Mouse (Mus musculus): ENCODE data around the gene Btbd6. TPM values are rescaled to one million over a fixed set of nuclear protein-coding genes. Genes with fewer than 3 reads are reported as not detected.

The Btbd6 gene
- polyA plus RNA-seq, 1 experiment from 2014 or later = 27.9 TPM

DNA sequence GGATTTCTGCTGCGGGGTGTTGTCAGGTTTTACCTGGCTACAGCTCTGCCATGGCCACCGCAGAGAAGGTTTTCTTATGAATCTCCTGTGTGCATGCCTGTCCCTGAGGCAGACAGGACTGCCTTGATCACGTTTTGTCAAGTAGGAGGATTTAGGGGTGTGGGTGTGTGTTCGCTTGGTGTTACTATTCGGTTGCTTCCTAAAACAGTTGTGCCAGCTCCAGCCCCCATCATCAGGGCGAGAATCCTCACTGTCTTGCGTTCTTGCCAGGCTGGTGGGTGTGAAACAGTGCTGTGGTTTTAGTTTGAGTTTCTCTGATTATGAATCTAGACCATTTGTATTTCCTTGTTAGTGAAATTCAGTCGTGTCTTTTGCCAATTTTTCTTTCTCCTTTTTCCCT, 40.7 kb downstream of the Btbd6 start:
- Histone ChIP-seq H3K4me3 (no peak overlapping the region), H3K4me1 (peaks cover 42% of the 10 kb centered on the region), H3K27ac (no peak overlapping the region), H3K27me3 (ENCODE audit: low read depth, poor library complexity, severe bottlenecking) (no peaks in the 10 kb centered on the region), H3K36me3 (peaks cover 5% of the 10 kb centered on the region; the same call in 1 of the 2 replicates), H3K9me3 (replicated peaks) (no peaks in the 10 kb centered on the region)
- 78% methylated on average over 8 of the region's 8 CpGs for WGBS
- DNase-seq (ENCODE audit: low spot score) = no peak

- DNase-seq (ENCODE audit: low spot score) = no peak
- WGBS = 85% methylated on average over 9 of the region's 9 CpGs
Measured at GRCm38 (mm10) chr12:113017429-113017984, 41.2 kb downstream of the Btbd6 start.

GRCm38 (mm10) chr12:113018763-113019162, 42.5 kb downstream of the Btbd6 start:
- 90% methylated on average over 4 of the region's 4 CpGs for WGBS
- no peaks in the 10 kb centered on the region for H3K27me3 ChIP-seq (ENCODE audit: low read depth, poor library complexity, severe bottlenecking)
- DNase-seq (ENCODE audit: low spot score) = no peak
- no peak overlapping the region for H3K27ac ChIP-seq
- no peaks in the 10 kb centered on the region for H3K9me3 ChIP-seq (replicated peaks)
- H3K36me3 ChIP-seq = peaks cover 5% of the 10 kb centered on the region; the same call in 1 of the 2 replicates
- H3K4me3 ChIP-seq = no peak overlapping the region
- peaks cover 25% of the 10 kb centered on the region for H3K4me1 ChIP-seq

More at GRCm38 (mm10) chr12:113017429-113017984, 41.2 kb downstream of the Btbd6 start:
- Histone ChIP-seq H3K36me3 (peaks cover 5% of the 10 kb centered on the region; the same call in 1 of the 2 replicates), H3K4me3 (no peak overlapping the region), H3K4me1 (peaks cover 38% of the 10 kb centered on the region), H3K9me3 (replicated peaks) (no peaks in the 10 kb centered on the region), H3K27ac (no peak overlapping the region), H3K27me3 (ENCODE audit: low read depth, poor library complexity, severe bottlenecking) (no peaks in the 10 kb centered on the region)

DNA sequence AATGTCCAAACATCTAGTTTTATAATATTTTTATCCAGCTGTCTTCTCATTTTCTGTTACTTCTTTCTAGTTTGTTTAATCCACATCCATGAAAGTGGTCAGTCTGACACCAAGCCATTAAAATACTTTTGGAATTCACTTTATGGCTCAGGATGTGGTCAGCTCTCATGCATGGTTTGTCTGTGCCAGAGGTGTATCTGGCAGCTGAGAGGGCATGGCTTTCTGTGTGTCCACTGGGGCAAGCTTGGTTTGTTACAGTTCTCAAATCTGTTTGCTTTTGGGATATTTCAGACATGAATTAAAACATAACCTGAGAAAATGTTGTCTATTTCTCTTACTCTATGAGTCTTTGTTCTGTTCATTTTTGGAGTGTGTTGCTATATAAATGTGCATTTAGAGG, 45.2 kb downstream of the Btbd6 start:
- H3K9me3 ChIP-seq (replicated peaks) = no peaks in the 10 kb centered on the region
- H3K4me1 ChIP-seq = peaks cover 5% of the 10 kb centered on the region; the same call in 1 of the 2 replicates
- peaks cover 16% of the 10 kb centered on the region for H3K36me3 ChIP-seq
- no peak overlapping the region for H3K4me3 ChIP-seq
- no peak for DNase-seq (ENCODE audit: low spot score)
- H3K27me3 ChIP-seq (ENCODE audit: low read depth, poor library complexity, severe bottlenecking) = no peaks in the 10 kb centered on the region
- H3K27ac ChIP-seq = no peak overlapping the region

GRCm38 (mm10) chr12:113023082-113023481, 46.8 kb downstream of the Btbd6 start:
- Histone ChIP-seq H3K36me3 (peaks cover 31% of the 10 kb centered on the region), H3K27me3 (ENCODE audit: low read depth, poor library complexity, severe bottlenecking) (no peaks in the 10 kb centered on the region), H3K9me3 (replicated peaks) (no peaks in the 10 kb centered on the region), H3K4me3 (no peak overlapping the region), H3K27ac (no peak overlapping the region), H3K4me1 (no peaks in the 10 kb centered on the region)
- WGBS = 87% methylated on average over 4 of the region's 4 CpGs
- DNase-seq (ENCODE audit: low spot score) = no peak

GRCm38 (mm10) chr12:113026557-113026956, 50.3 kb downstream of the Btbd6 start:
- DNase-seq (ENCODE audit: low spot score) = no peak
- 94% methylated on average over 1 of the region's 1 CpGs for WGBS
- H3K27me3 ChIP-seq (ENCODE audit: low read depth, poor library complexity, severe bottlenecking) = no peaks in the 10 kb centered on the region
- no peak overlapping the region for H3K27ac ChIP-seq
- H3K4me1 ChIP-seq = 0 out of 2 replicates have a peak, but pooled peaks cover 3% of the 10 kb centered on the region
- H3K36me3 ChIP-seq = peaks cover 28% of the 10 kb centered on the region; the same call in 1 of the 2 replicates
- H3K4me3 ChIP-seq = no peak overlapping the region
- H3K9me3 ChIP-seq (replicated peaks) = no peaks in the 10 kb centered on the region

GRCm38 (mm10) chr12:113027495-113027894, 51.2 kb downstream of the Btbd6 start:
- 0 out of 2 replicates have a peak, but pooled peaks cover 3% of the 10 kb centered on the region for H3K4me1 ChIP-seq
- no peak overlapping the region for H3K27ac ChIP-seq
- H3K9me3 ChIP-seq (replicated peaks) = no peaks in the 10 kb centered on the region
- DNase-seq (ENCODE audit: low spot score) = no peak
- no peak overlapping the region for H3K4me3 ChIP-seq
- H3K36me3 ChIP-seq = peaks cover 31% of the 10 kb centered on the region; the same call in 1 of the 2 replicates
- 98% methylated on average over 2 of the region's 2 CpGs for WGBS
- H3K27me3 ChIP-seq (ENCODE audit: low read depth, poor library complexity, severe bottlenecking) = no peaks in the 10 kb centered on the region

DNA sequence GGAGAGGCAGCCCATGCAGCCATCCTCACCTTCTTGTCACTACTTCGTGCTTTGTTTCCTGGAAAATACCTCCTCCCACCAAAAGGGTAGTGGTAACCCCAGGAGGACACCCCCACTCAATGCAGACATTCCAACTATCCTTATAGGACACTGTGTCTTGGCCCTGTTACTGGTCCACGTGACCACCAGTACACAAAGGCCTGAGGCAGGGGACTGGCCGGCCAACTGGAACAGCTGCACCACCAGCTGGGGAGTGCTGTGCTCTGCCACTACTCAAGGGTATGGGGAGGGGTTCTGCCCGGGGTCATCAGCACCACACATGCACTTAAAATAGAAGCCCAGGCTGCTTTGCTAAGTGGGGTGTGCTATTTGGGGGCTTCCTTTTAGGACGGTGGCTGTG, 51.8 kb downstream of the Btbd6 start:
- Histone ChIP-seq H3K4me3 (no peak overlapping the region), H3K36me3 (peaks cover 31% of the 10 kb centered on the region; the same call in 1 of the 2 replicates), H3K4me1 (0 out of 2 replicates have a peak, but pooled peaks cover 3% of the 10 kb centered on the region), H3K27ac (no peak overlapping the region), H3K9me3 (replicated peaks) (no peaks in the 10 kb centered on the region), H3K27me3 (ENCODE audit: low read depth, poor library complexity, severe bottlenecking) (no peaks in the 10 kb centered on the region)
- WGBS = 74% methylated on average over 5 of the region's 5 CpGs
- DNase-seq (ENCODE audit: low spot score) = no peak

Other genes starting within 250 kb of the Btbd6 start
- 2.1 and 3.5 TPM in 2 replicates for gene Pld4, start 215.8 kb upstream of the Btbd6 start, polyA plus RNA-seq (2016; fragmentation: Nextera tagmentation; extraction: Ambion mirVana)
- gene Ahnak2, start 173.8 kb upstream of the Btbd6 start, polyA plus RNA-seq (2016; fragmentation: Nextera tagmentation; extraction: Ambion mirVana) = 0.15 and 0.18 TPM in 2 replicates
- gene Clba1, start 167.5 kb upstream of the Btbd6 start, polyA plus RNA-seq (2016; fragmentation: Nextera tagmentation; extraction: Ambion mirVana) = 7.9 and 8.4 TPM in 2 replicates
- 204 and 206 TPM in 2 replicates for gene Cdca4, start 147.1 kb upstream of the Btbd6 start, polyA plus RNA-seq (2016; fragmentation: Nextera tagmentation; extraction: Ambion mirVana)
- gene Gpr132, start 108.3 kb upstream of the Btbd6 start, polyA plus RNA-seq (2016; fragmentation: Nextera tagmentation; extraction: Ambion mirVana) = 0.11 TPM in 1 of 2 replicates, not detected in the other
- 3.5 and 4.5 TPM in 2 replicates for gene Jag2, start 46.7 kb upstream of the Btbd6 start, polyA plus RNA-seq (2016; fragmentation: Nextera tagmentation; extraction: Ambion mirVana)
- gene Nudt14, start 34.4 kb upstream of the Btbd6 start, polyA plus RNA-seq (2016; fragmentation: Nextera tagmentation; extraction: Ambion mirVana) = 76.7 and 79.7 TPM in 2 replicates
- gene Brf1, start 24.2 kb downstream of the Btbd6 start, polyA plus RNA-seq (2016; fragmentation: Nextera tagmentation; extraction: Ambion mirVana) = 53.5 and 65.9 TPM in 2 replicates
- gene Pacs2, start 38.0 kb downstream of the Btbd6 start, polyA plus RNA-seq (2016; fragmentation: Nextera tagmentation; extraction: Ambion mirVana) = 11.7 and 11.8 TPM in 2 replicates
- gene Tex22, start 98.0 kb downstream of the Btbd6 start, polyA plus RNA-seq (2016; fragmentation: Nextera tagmentation; extraction: Ambion mirVana) = 0.18 and 0.21 TPM in 2 replicates
- gene Mta1, start 121.8 kb downstream of the Btbd6 start, polyA plus RNA-seq (2016; fragmentation: Nextera tagmentation; extraction: Ambion mirVana) = 22.9 and 25.9 TPM in 2 replicates
- 58.8 and 63.8 TPM in 2 replicates for gene Crip2, start 163.8 kb downstream of the Btbd6 start, polyA plus RNA-seq (2016; fragmentation: Nextera tagmentation; extraction: Ambion mirVana)
- gene Crip1, start 169.8 kb downstream of the Btbd6 start, polyA plus RNA-seq (2016; fragmentation: Nextera tagmentation; extraction: Ambion mirVana) = 48.7 and 61.0 TPM in 2 replicates
- 49.4 and 60.2 TPM in 2 replicates for gene Tedc1, start 179.9 kb downstream of the Btbd6 start, polyA plus RNA-seq (2016; fragmentation: Nextera tagmentation; extraction: Ambion mirVana)
- 12.3 and 15.7 TPM in 2 replicates for gene Tmem121, start 209.4 kb downstream of the Btbd6 start, polyA plus RNA-seq (2016; fragmentation: Nextera tagmentation; extraction: Ambion mirVana)

Measured in limb, embryonic 10.5 days (tissue).